7 mouse cellular contexts compared by ENCODE assay signal in the genomic region with DNA sequence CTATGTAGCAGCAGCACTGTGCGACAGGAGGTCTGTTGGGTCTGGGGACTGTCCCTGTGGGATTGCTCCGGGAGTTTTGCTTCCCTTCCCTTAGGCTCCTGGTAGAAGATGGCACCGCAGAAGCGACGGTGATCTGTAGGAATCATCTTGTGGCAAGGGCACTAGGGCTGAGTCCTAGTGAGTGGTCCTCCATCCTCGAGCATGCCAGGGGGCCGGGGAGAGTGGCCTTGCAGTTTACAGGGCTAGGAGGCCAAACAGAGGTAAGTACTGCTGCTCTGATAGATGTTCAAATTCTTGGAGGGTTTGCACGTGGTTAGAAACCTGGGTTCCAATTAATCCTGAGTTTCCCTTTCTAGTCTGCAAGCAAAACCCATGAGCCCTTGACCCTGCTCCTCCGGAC. TPM values are rescaled to one million over a fixed set of nuclear protein-coding genes. Genes with fewer than 3 reads are reported as not detected.
DNase-seq lines count a peak whose midpoint lies in the region; ATAC-seq and TF ChIP-seq lines count a peak whose summit lies in the region.

No protein-coding gene starts in this region.

- no peak for TF ChIP-seq POLR2A in liver, adult 2 months (IDR thresholded peaks at IDR 0.05; ENCODE audit: extremely low read depth, insufficient read depth, low read length)
- TF ChIP-seq POLR2A in myocyte (IDR thresholded peaks at IDR 0.05; ENCODE audit: insufficient read length, low read depth), result no peak

- no peaks in the 10 kb centered on the region for H3K27me3 ChIP-seq in liver, adult 2 months (ENCODE audit: control insufficient read depth, insufficient read depth, low read length)
- no peaks in the 10 kb centered on the region for H3K27me3 ChIP-seq in embryonic facial prominence, embryonic 15.5 days
- H3K27me3 ChIP-seq in intestine, embryonic 14.5 days (replicated peaks; ENCODE audit: control insufficient read depth, insufficient read depth, low read length), result no peaks in the 10 kb centered on the region
- H3K27me3 ChIP-seq in myocyte (ENCODE audit: control insufficient read depth, insufficient read depth, insufficient read length), result no peaks in the 10 kb centered on the region

- peak overlapping the region; percentile 55; the same call in 1 of the 2 replicates for H3K4me2 ChIP-seq in embryonic facial prominence, embryonic 15.5 days (replicated peaks)
- H3K4me2 ChIP-seq in intestine, embryonic 14.5 days (ENCODE audit: low read length), result no peak overlapping the region
- peak overlapping the region; percentile 40 for H3K4me2 ChIP-seq in myocyte (ENCODE audit: low read depth)

- H3K9me3 ChIP-seq in embryonic facial prominence, embryonic 15.5 days (replicated peaks), result no peaks in the 10 kb centered on the region
- H3K9me3 ChIP-seq in intestine, embryonic 14.5 days (ENCODE audit: control insufficient read depth, low read length), result no peaks in the 10 kb centered on the region

- WGBS in liver, adult 2 months, result 84% methylated on average over 9 of the region's 9 CpGs
- 81% methylated on average over 9 of the region's 9 CpGs for WGBS in embryonic facial prominence, embryonic 15.5 days
- WGBS in intestine, embryonic 14.5 days, result 85% methylated on average over 9 of the region's 9 CpGs

- no peak for ATAC-seq in embryonic facial prominence, embryonic 15.5 days (ENCODE audit: insufficient number of reproducible peaks, low FRiP score, low TSS enrichment, low read depth)
- ATAC-seq in intestine, embryonic 14.5 days (replicated peaks; ENCODE audit: low FRiP score, low TSS enrichment, low read depth), result no peak
- ATAC-seq in erythroid progenitor cell, adult 5-6 weeks (replicated peaks; ENCODE audit: low FRiP score, poor library complexity, severe bottlenecking), result no peak

- no peaks in the 10 kb centered on the region for H3K79me2 ChIP-seq in liver, adult 2 months (ENCODE audit: control insufficient read depth, insufficient read depth, low read length)
- H3K79me2 ChIP-seq in myocyte (ENCODE audit: control insufficient read depth, insufficient read depth), result no peaks in the 10 kb centered on the region

- no peaks in the 10 kb centered on the region for H3K36me3 ChIP-seq in liver, adult 2 months (ENCODE audit: control insufficient read depth, insufficient read depth, low read length)
- peaks cover 50% of the 10 kb centered on the region for H3K36me3 ChIP-seq in embryonic facial prominence, embryonic 15.5 days
- peaks cover 56% of the 10 kb centered on the region for H3K36me3 ChIP-seq in intestine, embryonic 14.5 days (ENCODE audit: control insufficient read depth, insufficient read depth, low read length)
- H3K36me3 ChIP-seq in myocyte (ENCODE audit: control insufficient read depth, insufficient read depth), result peaks cover 4% of the 10 kb centered on the region

- no peak for DNase-seq in liver, adult 2 months (ENCODE audit: extremely low read depth, low read depth, low spot score)
- no peak for DNase-seq in liver
- no peak for DNase-seq in intestine, embryonic 14.5 days (ENCODE audit: low spot score)
- no peak for DNase-seq in yolk sac, embryonic 10.5 days (ENCODE audit: low spot score)

- H3K27ac ChIP-seq in liver, adult 2 months (replicated peaks; ENCODE audit: insufficient read depth, low read depth, low read length), result peak overlapping the region; percentile 26; the same call in 1 of the 2 replicates
- peak overlapping the region; percentile 78 for H3K27ac ChIP-seq in embryonic facial prominence, embryonic 15.5 days (replicated peaks)
- H3K27ac ChIP-seq in intestine, embryonic 14.5 days (ENCODE audit: low read depth), result peak overlapping the region; percentile 77

- H3K4me3 ChIP-seq in liver, adult 2 months (ENCODE audit: insufficient read depth, low read depth, low read length), result 0 out of 2 replicates have a peak overlapping the region, but pooled peaks have one; percentile 7
- H3K4me3 ChIP-seq in embryonic facial prominence, embryonic 15.5 days (replicated peaks), result peak overlapping the region; percentile 10; the same call in 1 of the 2 replicates
- no peak overlapping the region for H3K4me3 ChIP-seq in intestine, embryonic 14.5 days (ENCODE audit: low read depth, low read length)
- no peak overlapping the region for H3K4me3 ChIP-seq in myocyte

- no peak overlapping the region for H3ac ChIP-seq in myocyte (ENCODE audit: control insufficient read depth, insufficient read length)

- no peak overlapping the region for H3K9ac ChIP-seq in liver, adult 2 months (ENCODE audit: low read depth, low read length)
- no peak overlapping the region for H3K9ac ChIP-seq in embryonic facial prominence, embryonic 15.5 days
- no peak overlapping the region for H3K9ac ChIP-seq in intestine, embryonic 14.5 days (ENCODE audit: low read length)

- H3K4me1 ChIP-seq in liver, adult 2 months (ENCODE audit: control insufficient read depth, insufficient read depth, low read length), result peaks cover 24% of the 10 kb centered on the region
- peaks cover 28% of the 10 kb centered on the region for H3K4me1 ChIP-seq in embryonic facial prominence, embryonic 15.5 days
- peaks cover 17% of the 10 kb centered on the region for H3K4me1 ChIP-seq in intestine, embryonic 14.5 days (replicated peaks; ENCODE audit: control insufficient read depth, insufficient read depth, low read length)

- no peak for TF ChIP-seq CTCF in liver, adult 2 months (IDR thresholded peaks at IDR 0.05; ENCODE audit: low read depth, low read length)

TF ChIP-seq in myocyte, 11 proteins besides CTCF, POLR2A, EP300 and RAD21:
- TF ChIP-seq MYOG (IDR thresholded peaks at IDR 0.05; ENCODE audit: control insufficient read depth in 1 of 3, insufficient read depth in 1 of 3, insufficient read length in 2 of 3, low read depth in 2 of 3), result no peak
- no peak for TF ChIP-seq E2F4 (IDR thresholded peaks at IDR 0.05; ENCODE audit: insufficient read depth)
- TF ChIP-seq MYOD1 (IDR thresholded peaks at IDR 0.05; ENCODE audit: control insufficient read depth in 1 of 3, insufficient read length in 2 of 3, low read depth in 2 of 3), result no peak
- no peak for TF ChIP-seq CEBPB (IDR thresholded peaks at IDR 0.05; ENCODE audit: insufficient read depth, poor library complexity, severe bottlenecking)
- no peak for TF ChIP-seq SRF (IDR thresholded peaks at IDR 0.05; ENCODE audit: control insufficient read depth, insufficient read length, low read depth)
- TF ChIP-seq REST (IDR thresholded peaks at IDR 0.05; ENCODE audit: insufficient read depth, insufficient read length), result no peak
- TF ChIP-seq POLR2AphosphoS2 (IDR thresholded peaks at IDR 0.05; ENCODE audit: insufficient read length, low read depth), result no peak
- no peak for TF ChIP-seq TCF3 (IDR thresholded peaks at IDR 0.05; ENCODE audit: insufficient read length, low read depth)
- no peak for TF ChIP-seq USF1 (IDR thresholded peaks at IDR 0.05; ENCODE audit: low read depth)

RNA-seq across cellular contexts. Expression of a gene that starts 10.0 kb away (rescaled TPM):
- total RNA-seq in liver, adult 2 months (2014; rRNA removed), result 0.37 and 1.2 TPM in 2 replicates
- polyA plus RNA-seq in liver, adult 2 months (2012; rRNA removed), result 0.34 and 0.66 TPM in 2 replicates
- polyA plus RNA-seq in embryonic facial prominence, embryonic 15.5 days (2015; fragmentation: Nextera tagmentation; extraction: Ambion mirVana), result 122 and 123 TPM in 2 replicates
- 150 and 170 TPM in 2 replicates for polyA plus RNA-seq in intestine, embryonic 14.5 days (2014; fragmentation: Nextera tagmentation; extraction: Ambion mirVana)
- 28.2 TPM for polyA plus RNA-seq in myocyte (2012; fragmentation: generic; extraction: Trizol)
- total RNA-seq in erythroid progenitor cell, adult 5-6 weeks (2015; ENCODE audit: low replicate concordance), result 328 and 403 TPM in 2 replicates
- 422 and 478 TPM in 2 replicates for total RNA-seq in erythroid progenitor cell, adult 5-6 weeks (2017; ENCODE audit: low replicate concordance)

RNA-seq across cellular contexts. Expression of a gene that starts 19.7 kb away (rescaled TPM):
- 2.6 and 5.0 TPM in 2 replicates for total RNA-seq in liver, adult 2 months (2014; rRNA removed)
- 8.1 and 12.5 TPM in 2 replicates for polyA plus RNA-seq in liver, adult 2 months (2012; rRNA removed)
- 43.7 and 53.5 TPM in 2 replicates for polyA plus RNA-seq in embryonic facial prominence, embryonic 15.5 days (2015; fragmentation: Nextera tagmentation; extraction: Ambion mirVana)
- polyA plus RNA-seq in intestine, embryonic 14.5 days (2014; fragmentation: Nextera tagmentation; extraction: Ambion mirVana), result 46.6 and 53.1 TPM in 2 replicates
- 29.1 TPM for polyA plus RNA-seq in myocyte (2012; fragmentation: generic; extraction: Trizol)
- 36.0 and 54.5 TPM in 2 replicates for total RNA-seq in erythroid progenitor cell, adult 5-6 weeks (2015; ENCODE audit: low replicate concordance)
- 16.7 and 27.1 TPM in 2 replicates for total RNA-seq in erythroid progenitor cell, adult 5-6 weeks (2017; ENCODE audit: low replicate concordance)

RNA-seq across cellular contexts. Expression of a gene that starts 24.1 kb away (rescaled TPM):
- total RNA-seq in liver, adult 2 months (2014; rRNA removed), result 6.1 and 6.5 TPM in 2 replicates
- 10.5 and 11.2 TPM in 2 replicates for polyA plus RNA-seq in liver, adult 2 months (2012; rRNA removed)
- 14.9 and 15.7 TPM in 2 replicates for polyA plus RNA-seq in embryonic facial prominence, embryonic 15.5 days (2015; fragmentation: Nextera tagmentation; extraction: Ambion mirVana)
- 8.8 TPM in 2 replicates for polyA plus RNA-seq in intestine, embryonic 14.5 days (2014; fragmentation: Nextera tagmentation; extraction: Ambion mirVana)
- 27.2 TPM for polyA plus RNA-seq in myocyte (2012; fragmentation: generic; extraction: Trizol)
- total RNA-seq in erythroid progenitor cell, adult 5-6 weeks (2015; ENCODE audit: low replicate concordance), result 2.9 and 4.7 TPM in 2 replicates
- 2.2 and 3.1 TPM in 2 replicates for total RNA-seq in erythroid progenitor cell, adult 5-6 weeks (2017; ENCODE audit: low replicate concordance)

RNA-seq across cellular contexts. Expression of a gene that starts 27.2 kb away (rescaled TPM):
- 7.0 and 9.4 TPM in 2 replicates for total RNA-seq in liver, adult 2 months (2014; rRNA removed)
- polyA plus RNA-seq in liver, adult 2 months (2012; rRNA removed), result 4.9 and 5.0 TPM in 2 replicates
- 26.1 and 27.5 TPM in 2 replicates for polyA plus RNA-seq in embryonic facial prominence, embryonic 15.5 days (2015; fragmentation: Nextera tagmentation; extraction: Ambion mirVana)
- 32.9 and 38.7 TPM in 2 replicates for polyA plus RNA-seq in intestine, embryonic 14.5 days (2014; fragmentation: Nextera tagmentation; extraction: Ambion mirVana)
- polyA plus RNA-seq in myocyte (2012; fragmentation: generic; extraction: Trizol), result 9.1 TPM
- 11.7 and 15.1 TPM in 2 replicates for total RNA-seq in erythroid progenitor cell, adult 5-6 weeks (2015; ENCODE audit: low replicate concordance)
- total RNA-seq in erythroid progenitor cell, adult 5-6 weeks (2017; ENCODE audit: low replicate concordance), result 16.1 and 23.4 TPM in 2 replicates

RNA-seq across cellular contexts. Expression of a gene that starts 35.2 kb away (rescaled TPM):
- total RNA-seq in liver, adult 2 months (2014; rRNA removed), result 1.8 and 2.2 TPM in 2 replicates
- polyA plus RNA-seq in liver, adult 2 months (2012; rRNA removed), result 3.3 and 4.7 TPM in 2 replicates
- 102 and 137 TPM in 2 replicates for polyA plus RNA-seq in embryonic facial prominence, embryonic 15.5 days (2015; fragmentation: Nextera tagmentation; extraction: Ambion mirVana)
- 50.1 and 58.9 TPM in 2 replicates for polyA plus RNA-seq in intestine, embryonic 14.5 days (2014; fragmentation: Nextera tagmentation; extraction: Ambion mirVana)
- 29.5 TPM for polyA plus RNA-seq in myocyte (2012; fragmentation: generic; extraction: Trizol)
- 21.6 and 27.7 TPM in 2 replicates for total RNA-seq in erythroid progenitor cell, adult 5-6 weeks (2015; ENCODE audit: low replicate concordance)
- total RNA-seq in erythroid progenitor cell, adult 5-6 weeks (2017; ENCODE audit: low replicate concordance), result 12.5 and 12.6 TPM in 2 replicates

Comparison
In these comparisons a context has a peak if more than half of its experiments do, and no peak if none do; other contexts are left out.
1. H3K27ac ChIP-seq: peak in every context shown above with its lines; median percentile 78 in embryonic facial prominence, embryonic 15.5 days; 77 in intestine, embryonic 14.5 days; 26 in liver, adult 2 months.
2. H3K4me3 ChIP-seq: peak in liver, adult 2 months (single experiment) and embryonic facial prominence, embryonic 15.5 days (single experiment); none in intestine, embryonic 14.5 days (single experiment) and myocyte (single experiment).
3. RNA of a gene that starts 10.0 kb away (polyA plus RNA-seq): 150 to 170 TPM in intestine, embryonic 14.5 days, 122 to 123 TPM in embryonic facial prominence, embryonic 15.5 days and 28.2 TPM in myocyte (single experiment); 0.34 to 0.66 TPM in liver, adult 2 months; every median in the first group is over 10 times any median in the second.